Mouse (Mus musculus): ENCODE measurements at regions not wholly inside any gene's neighbourhood (a gene's known extent, or its start where the extent isn't known, plus 50 kb on each side); places are given as distances from the start of the nearest gene placed in this dataset.
A peak's percentile ranks its signal among the peaks of the same experiment; 100 is the strongest.
"Not testable (repeated sequence)": the region's sequence is repeated elsewhere in the genome, so short reads cannot be mapped to it uniquely, and the experiment has no call there.

DNA sequence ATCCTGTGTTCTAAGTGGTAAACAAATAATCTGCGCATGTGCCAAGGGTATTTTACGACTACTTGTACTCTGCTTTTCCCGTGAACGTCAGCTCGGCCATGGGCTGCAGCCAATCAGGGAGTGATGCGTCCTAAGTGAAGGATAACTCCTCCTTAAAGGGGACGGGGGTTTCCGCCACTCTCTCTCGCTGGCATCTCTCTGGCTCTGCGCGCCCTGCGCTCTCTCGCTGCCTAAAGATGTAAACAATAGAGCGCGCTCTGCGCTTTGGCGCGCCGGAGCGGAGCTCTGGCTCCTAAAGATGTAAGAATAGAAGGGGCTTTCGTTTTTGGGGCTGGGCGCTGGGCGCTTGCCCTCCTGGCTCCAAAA, 137.7 kb downstream of the Zfp619 start:
- 21% methylated on average over 20 of the region's 23 CpGs for WGBS (ENCODE audit: insufficient replicate concordance)
- not testable (repeated sequence) for H3K27ac ChIP-seq (ENCODE audit: low read length); H3K9ac ChIP-seq (ENCODE audit: low read depth, low read length); H3K4me1 ChIP-seq (ENCODE audit: control insufficient read depth, low read depth, low read length); H3K36me3 ChIP-seq (ENCODE audit: control insufficient read depth, insufficient read depth); H3K27me3 ChIP-seq (ENCODE audit: control insufficient read depth, insufficient read depth, low read depth, low read length); H3K9me3 ChIP-seq (replicated peaks; ENCODE audit: control insufficient read depth, low read length)
- Histone ChIP-seq H3K4me2 (ENCODE audit: low read depth, low read length) (peak overlapping the region; percentile 48; the same call in 1 of the 2 replicates), H3K4me3 (ENCODE audit: low read depth, low read length) (peak overlapping the region; percentile 43)
- 0 out of 2 replicates have a peak, but pooled peaks have one; percentile 27 for ATAC-seq (ENCODE audit: low read depth)

DNA sequence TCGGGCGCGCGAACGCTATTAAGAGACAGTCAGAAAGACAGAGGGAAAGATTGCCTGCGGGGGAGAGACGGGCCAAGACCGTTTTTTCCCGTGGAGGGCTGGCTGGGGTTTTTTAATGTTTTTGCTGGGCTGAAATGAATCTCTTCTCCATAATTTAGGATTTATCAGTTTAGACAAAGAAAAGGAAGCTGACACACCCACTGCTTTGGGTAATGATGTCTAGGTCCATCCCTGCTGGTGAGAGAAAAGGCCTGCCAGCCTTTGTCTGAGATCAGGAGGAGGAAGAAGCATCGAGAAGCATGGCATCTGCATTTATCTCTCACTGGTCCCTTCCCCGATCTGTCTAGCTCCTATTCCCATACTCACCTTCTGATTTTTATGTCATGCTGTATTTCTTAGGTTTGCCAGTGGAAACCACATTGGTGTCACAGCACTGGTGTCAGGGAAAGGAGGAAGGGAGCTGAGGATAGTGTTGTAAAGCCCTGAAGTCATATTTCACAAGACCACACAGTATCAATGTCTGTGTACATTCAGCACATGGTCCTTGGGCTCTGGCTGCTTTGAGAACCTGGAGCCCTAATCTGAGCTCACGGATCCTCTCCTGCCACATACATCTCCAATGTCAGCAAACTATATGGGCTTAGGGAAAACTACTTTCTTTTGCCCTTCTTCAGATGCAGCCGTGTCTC, 138.3 kb downstream of the Zfp619 start:
- H3K4me1 ChIP-seq (ENCODE audit: control insufficient read depth, low read depth, low read length): no peaks in the 10 kb centered on the region
- H3K4me3 ChIP-seq (ENCODE audit: low read depth, low read length): peak overlapping the region; percentile 43
- no peak overlapping the region for H3K9ac ChIP-seq (ENCODE audit: low read depth, low read length)
- H3K36me3 ChIP-seq (ENCODE audit: control insufficient read depth, insufficient read depth): no peaks in the 10 kb centered on the region
- WGBS (ENCODE audit: insufficient replicate concordance): 27% methylated on average over 13 of the region's 13 CpGs
- H3K9me3 ChIP-seq (replicated peaks; ENCODE audit: control insufficient read depth, low read length): no peaks in the 10 kb centered on the region
- peak overlapping the region; percentile 48 for H3K4me2 ChIP-seq (ENCODE audit: low read depth, low read length)
- no peaks in the 10 kb centered on the region for H3K27me3 ChIP-seq (ENCODE audit: control insufficient read depth, insufficient read depth, low read depth, low read length)
- H3K27ac ChIP-seq (ENCODE audit: low read length): no peak overlapping the region
- ATAC-seq (ENCODE audit: low read depth): no peak

DNA sequence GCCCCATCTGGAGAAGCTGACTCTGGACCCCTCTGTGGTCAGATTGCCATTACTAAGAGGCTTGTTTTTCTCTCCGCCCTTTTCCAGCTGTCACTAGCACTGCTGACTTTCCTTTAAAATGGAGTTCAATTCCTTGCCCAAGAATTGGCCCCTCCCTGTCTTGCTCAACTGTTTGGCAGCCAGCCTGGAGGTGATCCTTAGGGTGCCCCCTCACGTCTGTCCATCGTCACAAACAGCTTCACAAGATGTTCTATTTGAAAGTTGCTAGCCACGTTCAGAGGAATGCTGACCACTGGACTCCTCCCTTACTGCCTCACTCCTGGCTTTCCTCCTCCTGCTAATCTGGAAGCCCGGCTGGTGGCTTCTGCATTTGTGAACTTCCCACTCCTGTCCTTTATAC, 142.0 kb downstream of the Zfp619 start:
- H3K27ac ChIP-seq (ENCODE audit: low read length): no peak overlapping the region
- H3K4me2 ChIP-seq (ENCODE audit: low read depth, low read length): no peak overlapping the region
- no peak for ATAC-seq (ENCODE audit: low read depth)
- WGBS (ENCODE audit: insufficient replicate concordance): 29% methylated on average over 5 of the region's 5 CpGs
- no peaks in the 10 kb centered on the region for H3K27me3 ChIP-seq (ENCODE audit: control insufficient read depth, insufficient read depth, low read depth, low read length)
- H3K9me3 ChIP-seq (replicated peaks; ENCODE audit: control insufficient read depth, low read length): no peaks in the 10 kb centered on the region
- H3K9ac ChIP-seq (ENCODE audit: low read depth, low read length): no peak overlapping the region
- H3K4me1 ChIP-seq (ENCODE audit: control insufficient read depth, low read depth, low read length): no peaks in the 10 kb centered on the region
- H3K36me3 ChIP-seq (ENCODE audit: control insufficient read depth, insufficient read depth): no peaks in the 10 kb centered on the region
- no peak overlapping the region for H3K4me3 ChIP-seq (ENCODE audit: low read depth, low read length)

DNA sequence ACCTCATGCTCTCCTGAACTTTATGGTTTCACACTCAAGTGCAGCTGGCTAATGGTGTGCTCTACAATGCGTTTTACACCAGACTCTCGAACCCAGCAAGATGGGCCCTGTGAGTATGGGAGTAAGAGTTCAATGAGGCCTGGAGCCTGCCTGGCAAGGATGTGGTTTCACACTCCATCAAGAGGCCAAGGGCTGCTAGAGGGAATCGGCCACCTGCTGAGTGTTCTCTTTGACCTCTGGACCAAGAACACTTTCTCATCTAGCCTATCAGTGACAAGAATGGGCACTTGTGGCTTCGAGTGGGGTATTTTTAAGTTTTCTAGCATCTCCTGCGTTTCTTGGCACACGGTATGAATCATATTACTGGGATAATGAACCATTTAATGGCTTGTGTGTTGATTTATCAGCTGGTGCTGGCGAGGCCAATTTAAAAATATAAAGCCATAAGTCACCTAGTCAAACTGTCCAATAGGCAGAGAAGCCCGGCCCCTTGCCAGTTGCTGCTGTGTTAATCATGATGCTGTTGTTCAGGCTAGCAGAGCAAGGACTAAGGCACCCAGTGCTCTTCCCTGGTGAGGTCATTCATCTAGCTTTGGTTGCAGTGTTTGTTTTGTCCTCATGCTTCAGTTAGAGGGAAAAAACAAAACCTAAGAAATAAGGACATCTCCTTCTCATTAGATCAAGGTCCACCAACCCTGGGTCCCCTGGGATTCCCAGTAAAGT, 157.7 kb downstream of the Zfp619 start:
- 52% methylated on average over 8 of the region's 8 CpGs for WGBS (ENCODE audit: insufficient replicate concordance)
- H3K4me2 ChIP-seq (ENCODE audit: low read depth, low read length): no peak overlapping the region
- H3K9ac ChIP-seq (ENCODE audit: low read depth, low read length): no peak overlapping the region
- no peaks in the 10 kb centered on the region for H3K36me3 ChIP-seq (ENCODE audit: control insufficient read depth, insufficient read depth)
- H3K4me3 ChIP-seq (ENCODE audit: low read depth, low read length): no peak overlapping the region
- no peaks in the 10 kb centered on the region for H3K4me1 ChIP-seq (ENCODE audit: control insufficient read depth, low read depth, low read length)
- ATAC-seq (ENCODE audit: low read depth): no peak
- H3K27me3 ChIP-seq (ENCODE audit: control insufficient read depth, insufficient read depth, low read depth, low read length): no peaks in the 10 kb centered on the region
- no peaks in the 10 kb centered on the region for H3K9me3 ChIP-seq (replicated peaks; ENCODE audit: control insufficient read depth, low read length)
- no peak overlapping the region for H3K27ac ChIP-seq (ENCODE audit: low read length)

DNA sequence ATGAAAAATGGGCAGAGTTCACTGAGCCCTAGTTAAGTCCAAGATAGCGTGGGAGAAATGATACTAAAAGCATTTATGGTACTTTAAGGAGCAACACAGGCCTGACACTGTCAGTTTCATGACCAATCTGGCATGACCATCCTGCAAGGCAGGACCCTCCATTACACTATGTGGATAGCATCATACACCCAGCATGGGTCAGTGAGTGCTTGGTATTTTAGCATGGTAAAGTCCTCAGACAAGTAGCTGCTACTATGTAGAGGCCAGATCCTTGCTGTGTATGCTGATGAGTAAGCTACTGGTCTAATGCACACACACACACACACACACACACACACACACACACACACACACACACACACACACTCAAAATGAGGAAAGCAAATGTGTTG, 158.3 kb downstream of the Zfp619 start:
- 34% methylated on average over 1 of the region's 1 CpGs for WGBS (ENCODE audit: insufficient replicate concordance)
- no peak for ATAC-seq (ENCODE audit: low read depth)
- Histone ChIP-seq H3K4me2 (ENCODE audit: low read depth, low read length) (no peak overlapping the region), H3K36me3 (ENCODE audit: control insufficient read depth, insufficient read depth) (no peaks in the 10 kb centered on the region), H3K4me3 (ENCODE audit: low read depth, low read length) (no peak overlapping the region), H3K9ac (ENCODE audit: low read depth, low read length) (no peak overlapping the region), H3K27me3 (ENCODE audit: control insufficient read depth, insufficient read depth, low read depth, low read length) (no peaks in the 10 kb centered on the region), H3K4me1 (ENCODE audit: control insufficient read depth, low read depth, low read length) (no peaks in the 10 kb centered on the region), H3K9me3 (replicated peaks; ENCODE audit: control insufficient read depth, low read length) (no peaks in the 10 kb centered on the region), H3K27ac (ENCODE audit: low read length) (no peak overlapping the region)

DNA sequence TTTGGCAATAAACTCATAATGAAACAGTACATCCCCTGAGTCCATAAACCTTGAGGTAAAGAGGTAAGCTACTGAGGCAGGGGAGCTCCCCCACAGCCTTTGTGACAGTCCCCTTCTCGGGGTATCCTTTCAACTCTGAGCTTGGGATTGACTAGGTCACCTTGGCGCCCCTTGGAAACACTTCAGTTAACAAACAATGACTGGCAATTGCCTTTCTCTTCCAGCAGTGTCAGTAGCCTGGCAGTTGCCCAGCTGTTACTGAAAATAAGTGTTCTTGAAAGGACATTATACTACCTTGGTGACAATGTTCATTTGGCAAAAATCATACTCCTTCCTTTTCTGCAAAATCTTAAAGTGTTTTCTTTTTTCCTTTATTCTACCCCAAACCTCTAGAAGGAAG, 162.8 kb downstream of the Zfp619 start:
- no peak overlapping the region for H3K27ac ChIP-seq (ENCODE audit: low read length)
- no peaks in the 10 kb centered on the region for H3K9me3 ChIP-seq (replicated peaks; ENCODE audit: control insufficient read depth, low read length)
- H3K4me3 ChIP-seq (ENCODE audit: low read depth, low read length): no peak overlapping the region
- no peaks in the 10 kb centered on the region for H3K27me3 ChIP-seq (ENCODE audit: control insufficient read depth, insufficient read depth, low read depth, low read length)
- no peaks in the 10 kb centered on the region for H3K4me1 ChIP-seq (ENCODE audit: control insufficient read depth, low read depth, low read length)
- no peak overlapping the region for H3K4me2 ChIP-seq (ENCODE audit: low read depth, low read length)
- H3K9ac ChIP-seq (ENCODE audit: low read depth, low read length): no peak overlapping the region
- WGBS (ENCODE audit: insufficient replicate concordance): 42% methylated on average over 2 of the region's 2 CpGs
- no peaks in the 10 kb centered on the region for H3K36me3 ChIP-seq (ENCODE audit: control insufficient read depth, insufficient read depth)
- ATAC-seq (ENCODE audit: low read depth): no peak

DNA sequence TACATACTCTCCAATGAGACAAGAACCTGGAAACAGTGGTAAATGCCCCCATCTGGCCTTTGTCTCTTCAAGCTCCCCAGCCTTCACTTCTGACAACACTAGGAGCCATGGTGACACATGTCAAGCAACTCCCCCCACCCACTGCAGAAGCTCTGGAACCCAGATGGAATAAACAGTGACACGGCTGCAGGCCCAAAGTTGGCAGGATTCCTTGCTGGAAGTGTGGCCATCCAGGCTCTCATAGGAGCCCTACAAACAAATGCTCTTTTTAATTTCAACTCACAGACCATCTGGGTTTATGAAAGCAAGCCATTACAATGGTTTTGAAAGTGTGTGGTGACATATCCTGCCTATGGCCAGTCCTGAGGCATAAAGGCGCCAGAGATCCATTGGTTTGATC, 179.0 kb downstream of the Zfp619 start:
- no peak overlapping the region for H3K9ac ChIP-seq (ENCODE audit: low read depth, low read length)
- no peaks in the 10 kb centered on the region for H3K4me1 ChIP-seq (ENCODE audit: control insufficient read depth, low read depth, low read length)
- ATAC-seq (ENCODE audit: low read depth): no peak
- no peak overlapping the region for H3K27ac ChIP-seq (ENCODE audit: low read length)
- H3K9me3 ChIP-seq (replicated peaks; ENCODE audit: control insufficient read depth, low read length): no peaks in the 10 kb centered on the region
- H3K36me3 ChIP-seq (ENCODE audit: control insufficient read depth, insufficient read depth): no peaks in the 10 kb centered on the region
- no peaks in the 10 kb centered on the region for H3K27me3 ChIP-seq (ENCODE audit: control insufficient read depth, insufficient read depth, low read depth, low read length)
- WGBS (ENCODE audit: insufficient replicate concordance): 66% methylated on average over 2 of the region's 2 CpGs
- H3K4me3 ChIP-seq (ENCODE audit: low read depth, low read length): no peak overlapping the region
- H3K4me2 ChIP-seq (ENCODE audit: low read depth, low read length): no peak overlapping the region

DNA sequence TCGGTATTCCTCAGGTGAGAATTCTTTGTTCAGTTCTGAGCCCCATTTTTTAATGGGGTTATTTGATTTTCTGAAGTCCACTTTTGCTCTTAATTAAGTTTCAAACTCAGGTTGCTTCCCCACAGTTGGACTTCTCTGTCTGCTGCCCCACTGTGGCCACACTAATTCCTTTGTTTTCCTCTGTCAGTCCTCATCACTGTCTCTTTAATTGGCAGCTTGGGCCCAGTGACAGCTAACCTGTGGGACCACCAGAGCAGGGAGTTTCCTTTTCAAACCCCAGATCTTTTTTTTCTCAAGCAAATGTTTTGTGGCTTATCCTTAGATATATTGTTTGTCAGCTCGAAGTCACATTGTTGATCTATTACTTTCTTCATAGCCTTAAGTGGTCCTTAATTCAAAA, 183.9 kb downstream of the Zfp619 start:
- no peak overlapping the region for H3K4me3 ChIP-seq (ENCODE audit: low read depth, low read length)
- H3K36me3 ChIP-seq (ENCODE audit: control insufficient read depth, insufficient read depth): no peaks in the 10 kb centered on the region
- no peak overlapping the region for H3K4me2 ChIP-seq (ENCODE audit: low read depth, low read length)
- no peak for ATAC-seq (ENCODE audit: low read depth)
- H3K4me1 ChIP-seq (ENCODE audit: control insufficient read depth, low read depth, low read length): no peaks in the 10 kb centered on the region
- WGBS (ENCODE audit: insufficient replicate concordance): 25% methylated on average over 1 of the region's 2 CpGs
- no peaks in the 10 kb centered on the region for H3K9me3 ChIP-seq (replicated peaks; ENCODE audit: control insufficient read depth, low read length)
- H3K27ac ChIP-seq (ENCODE audit: low read length): no peak overlapping the region
- H3K9ac ChIP-seq (ENCODE audit: low read depth, low read length): no peak overlapping the region
- no peaks in the 10 kb centered on the region for H3K27me3 ChIP-seq (ENCODE audit: control insufficient read depth, insufficient read depth, low read depth, low read length)
